Mouse (Mus musculus) heart, postnatal 4 days (tissue): ENCODE results near the gene Insc. TPM values are rescaled to one million over a fixed set of nuclear protein-coding genes. Genes with fewer than 3 reads are reported as not detected.
"Not testable (repeated sequence)": the region's sequence is repeated elsewhere in the genome, so short reads cannot be mapped to it uniquely, and the experiment has no call there.

ENCODE experiments used
- DNase-seq: peaks from one replicate; pipeline ENCODE4 v3.0.0; 2021
- total RNA-seq, 2 experiments: library from RNA; stranded (reverse); gene quantifications; 2 replicates each; pipeline ENCODE4 v1.2.3; 2021

The Insc gene
- total RNA-seq = 1 to 10 TPM; 1.9 to 2.7 TPM

- no peak for DNase-seq
These were observed at the start of gene Insc for GRCm38 (mm10) chr7:114743022-114743780. Insc (plus strand) TSS chr7:114743694.

GRCm38 (mm10) chr7:114700871-114701270, 42.6 kb upstream of the Insc start:
- DNase-seq = no peak

GRCm38 (mm10) chr7:114706716-114707115, 36.8 kb upstream of the Insc start:
- no peak for DNase-seq

- no peak for DNase-seq
These were observed 36.1 kb upstream of the Insc start for GRCm38 (mm10) chr7:114707398-114707797.

GRCm38 (mm10) chr7:114710419-114710818, 33.1 kb upstream of the Insc start:
- DNase-seq = no peak

GRCm38 (mm10) chr7:114712523-114712922, 31.0 kb upstream of the Insc start:
- DNase-seq = no peak

- DNase-seq = no peak
These were observed 25.2 kb upstream of the Insc start, which contains the start of gene Calcb for GRCm38 (mm10) chr7:114718300-114718699. Calcb (plus strand) TSS chr7:114718643.

GRCm38 (mm10) chr7:114719381-114720131, 23.9 kb upstream of the Insc start:
- DNase-seq = peak; percentile 60

- not testable (repeated sequence) for DNase-seq
These were observed 13.8 kb upstream of the Insc start for GRCm38 (mm10) chr7:114729696-114730095.

- DNase-seq = no peak
These were observed 12.3 kb upstream of the Insc start for GRCm38 (mm10) chr7:114731175-114731574.

- DNase-seq = not testable (repeated sequence)
These were observed 11.8 kb upstream of the Insc start for GRCm38 (mm10) chr7:114731700-114732099.

- DNase-seq = no peak
These were observed 7.2 kb upstream of the Insc start for GRCm38 (mm10) chr7:114736256-114736655.

GRCm38 (mm10) chr7:114738166-114738565, 5.3 kb upstream of the Insc start:
- DNase-seq = no peak

- peak; percentile 35 for DNase-seq
These were observed 2.9 kb upstream of the Insc start for GRCm38 (mm10) chr7:114740360-114741165.

GRCm38 (mm10) chr7:114744639-114745245, 1.2 kb downstream of the Insc start:
- no peak for DNase-seq

GRCm38 (mm10) chr7:114745481-114746271, 2.2 kb downstream of the Insc start:
- DNase-seq = peak; percentile 37

- no peak for DNase-seq
These were observed 4.1 kb downstream of the Insc start for GRCm38 (mm10) chr7:114747596-114747995.

GRCm38 (mm10) chr7:114748239-114748638, 4.7 kb downstream of the Insc start:
- DNase-seq = no peak

- no peak for DNase-seq
These were observed 10.0 kb downstream of the Insc start for GRCm38 (mm10) chr7:114753471-114753870.

- no peak for DNase-seq
These were observed 10.7 kb downstream of the Insc start for GRCm38 (mm10) chr7:114754196-114754595.

GRCm38 (mm10) chr7:114754626-114755025, 11.1 kb downstream of the Insc start:
- DNase-seq = no peak

- no peak for DNase-seq
These were observed 19.2 kb downstream of the Insc start for GRCm38 (mm10) chr7:114762660-114763059.
